16 mouse cellular contexts compared by ENCODE assay signal in genomic region chr2:138670307-138670706, GRCm38 (mm10).
"Had no signal": no experiment of that assay in that cellular context is flagged by ENCODE, and none has a peak within 500 bp of the region (broad histone marks: within the 10 kb centered on the region; RNA-seq: fewer than 3 reads in every experiment).

No protein-coding gene starts in this region.

- H3K9ac ChIP-seq: kidney, embryonic 15.5 days; limb, embryonic 15.5 days; liver, embryonic 13.5 days; liver, postnatal 0 days; lung, embryonic 15.5 days; neural tube, embryonic 12.5 days; stomach, embryonic 15.5 days had no signal

- DNase-seq: kidney, adult 2 months; kidney, postnatal 14 days; liver, embryonic 13.5 days; liver, postnatal 0 days; lung, postnatal 14 days; right cerebral cortex, postnatal 14 days; thymus, adult 2 months; thymus, postnatal 25 days had no signal

- H3K9me3 ChIP-seq: kidney, embryonic 15.5 days; limb, embryonic 15.5 days; liver, embryonic 13.5 days; lung, embryonic 15.5 days; megakaryocyte, embryonic 14.5 days; neural tube, embryonic 12.5 days; stomach, embryonic 15.5 days had no signal

- H3K27me3 ChIP-seq: kidney, embryonic 15.5 days; limb, embryonic 15.5 days; liver, embryonic 13.5 days; lung, embryonic 15.5 days; megakaryocyte, embryonic 14.5 days; neural tube, embryonic 12.5 days; stomach, embryonic 15.5 days had no signal

- H3K4me2 ChIP-seq: kidney, embryonic 15.5 days; limb, embryonic 15.5 days; liver, embryonic 13.5 days; lung, embryonic 15.5 days; neural tube, embryonic 12.5 days; stomach, embryonic 15.5 days had no signal

- H3K27ac ChIP-seq: kidney, embryonic 15.5 days; left cerebral cortex, adult 2 months; limb, embryonic 15.5 days; liver, embryonic 13.5 days; lung, embryonic 15.5 days; macrophage; neural tube, embryonic 12.5 days; stomach, embryonic 15.5 days had no signal

- ATAC-seq: liver, postnatal 0 days had no signal

- H3K36me3 ChIP-seq: kidney, embryonic 15.5 days; limb, embryonic 15.5 days; liver, embryonic 13.5 days; lung, embryonic 15.5 days; neural tube, embryonic 12.5 days; stomach, embryonic 15.5 days had no signal

- H3K4me3 ChIP-seq: kidney, embryonic 15.5 days; left cerebral cortex, adult 2 months; limb, embryonic 15.5 days; liver, embryonic 13.5 days; lung, embryonic 15.5 days; megakaryocyte, embryonic 14.5 days; neural tube, embryonic 12.5 days; stomach, embryonic 15.5 days had no signal

- H3K4me1 ChIP-seq: kidney, embryonic 15.5 days; limb, embryonic 15.5 days; liver, embryonic 13.5 days; lung, embryonic 15.5 days; megakaryocyte, embryonic 14.5 days; neural tube, embryonic 12.5 days; stomach, embryonic 15.5 days had no signal
